Mouse (Mus musculus) adrenal gland, postnatal 4 days (tissue): ENCODE measurements around the gene Rfxap. TPM values are rescaled to one million over a fixed set of nuclear protein-coding genes. Genes with fewer than 3 reads are reported as not detected.

ENCODE experiments used
- DNase-seq, 2 experiments: peaks; one replicate each; pipeline ENCODE4 v3.0.0; 2021 to 2022; ENCODE audit warnings: low spot score in 2 of 2, mixed read lengths in 2 of 2
- long read RNA-seq, 2 experiments: library from polyadenylated mRNA; stranded (forward); transcript quantifications; one replicate each; pipeline ENCODE4 v2.0.0; 2021
- total RNA-seq, 2 experiments: library from RNA; stranded (reverse); gene quantifications; 2 replicates each; pipeline ENCODE4 v1.2.3; 2021

Rfxap gene
- total RNA-seq, result 10 to 100 TPM; 30.5 to 36.7 TPM
- long read RNA-seq, experiment 1, transcript Rfxap-201 (3 exons, 2,162 nt), result major isoform, 36 of 38 reads
- long read RNA-seq, experiment 1, partial matches to known transcripts, result 2 of 38 reads
- long read RNA-seq, experiment 1, other reads (novel, unspliced or antisense), result 0 of 38 reads
- long read RNA-seq, experiment 2, transcript Rfxap-201 (3 exons, 2,162 nt), result major isoform, 50 of 61 reads
- long read RNA-seq, experiment 2, partial matches to known transcripts, result 3 of 61 reads
- long read RNA-seq, experiment 2, other reads (novel, unspliced or antisense), result 8 of 61 reads

GRCm38 (mm10) chr3:54807666-54808217, at the start of gene Rfxap:
Gene Rfxap (minus strand): TSS chr3:54807791.
- DNase-seq, result peak; percentile 85 to 89

GRCm38 (mm10) chr3:54835421-54835820, 27.8 kb upstream of the Rfxap start:
- DNase-seq, result no peak

- no peak for DNase-seq
Measured at GRCm38 (mm10) chr3:54832491-54832890, 24.9 kb upstream of the Rfxap start.

GRCm38 (mm10) chr3:54822526-54822925, 14.9 kb upstream of the Rfxap start:
- DNase-seq, result no peak

- DNase-seq, result no peak
Measured at GRCm38 (mm10) chr3:54815292-54815691, 7.7 kb upstream of the Rfxap start.

GRCm38 (mm10) chr3:54814622-54815021, 7.0 kb upstream of the Rfxap start:
- no peak for DNase-seq

GRCm38 (mm10) chr3:54813418-54813988, 5.9 kb upstream of the Rfxap start:
- DNase-seq, result no peak

- DNase-seq, result no peak
Measured at GRCm38 (mm10) chr3:54811616-54812015, 4.0 kb upstream of the Rfxap start.

- no peak for DNase-seq
Measured at GRCm38 (mm10) chr3:54809111-54809510, 1.5 kb upstream of the Rfxap start.

- no peak for DNase-seq
Measured at GRCm38 (mm10) chr3:54807061-54807661, 430 bp downstream of the Rfxap start.

- DNase-seq, result no peak
Measured at GRCm38 (mm10) chr3:54803713-54804112, 3.9 kb downstream of the Rfxap start.

- no peak for DNase-seq
Measured at GRCm38 (mm10) chr3:54797211-54797610, 10.4 kb downstream of the Rfxap start.

GRCm38 (mm10) chr3:54795806-54796205, 11.8 kb downstream of the Rfxap start:
- DNase-seq, result no peak

- DNase-seq, result no peak
Measured at GRCm38 (mm10) chr3:54795379-54795778, 12.2 kb downstream of the Rfxap start.

GRCm38 (mm10) chr3:54793762-54794161, 13.8 kb downstream of the Rfxap start:
- no peak for DNase-seq

GRCm38 (mm10) chr3:54791822-54792677, 15.5 kb downstream of the Rfxap start:
- no peak for DNase-seq

GRCm38 (mm10) chr3:54790601-54791000, 17.0 kb downstream of the Rfxap start:
- no peak for DNase-seq

GRCm38 (mm10) chr3:54775989-54776631, 31.5 kb downstream of the Rfxap start:
- DNase-seq, result no peak

GRCm38 (mm10) chr3:54773613-54774012, 34.0 kb downstream of the Rfxap start:
- DNase-seq, result no peak

- no peak for DNase-seq
Measured at GRCm38 (mm10) chr3:54769349-54770275, 38.0 kb downstream of the Rfxap start.
